Mouse (Mus musculus): ENCODE measurements at regions not wholly inside any gene's neighbourhood (a gene's known extent, or its start where the extent isn't known, plus 50 kb on each side); places are given as distances from the start of the nearest gene placed in this dataset.

- TF ChIP-seq POLR2A (IDR thresholded peaks at IDR 0.05; ENCODE audit: borderline replicate concordance, extremely low read depth, insufficient read depth, insufficient read length, poor library complexity, severe bottlenecking) (no peak), CTCF (IDR thresholded peaks at IDR 0.05; ENCODE audit: borderline replicate concordance, extremely low read depth, insufficient read depth, insufficient read length) (no peak)
Observed at GRCm38 (mm10) chr13:69207741-69208568, 208.6 kb upstream of the Adcy2 start.

All from brain, embryonic 14.5 days (tissue).